ENCODE assay signal across 7 mouse cellular contexts in the genomic region with DNA sequence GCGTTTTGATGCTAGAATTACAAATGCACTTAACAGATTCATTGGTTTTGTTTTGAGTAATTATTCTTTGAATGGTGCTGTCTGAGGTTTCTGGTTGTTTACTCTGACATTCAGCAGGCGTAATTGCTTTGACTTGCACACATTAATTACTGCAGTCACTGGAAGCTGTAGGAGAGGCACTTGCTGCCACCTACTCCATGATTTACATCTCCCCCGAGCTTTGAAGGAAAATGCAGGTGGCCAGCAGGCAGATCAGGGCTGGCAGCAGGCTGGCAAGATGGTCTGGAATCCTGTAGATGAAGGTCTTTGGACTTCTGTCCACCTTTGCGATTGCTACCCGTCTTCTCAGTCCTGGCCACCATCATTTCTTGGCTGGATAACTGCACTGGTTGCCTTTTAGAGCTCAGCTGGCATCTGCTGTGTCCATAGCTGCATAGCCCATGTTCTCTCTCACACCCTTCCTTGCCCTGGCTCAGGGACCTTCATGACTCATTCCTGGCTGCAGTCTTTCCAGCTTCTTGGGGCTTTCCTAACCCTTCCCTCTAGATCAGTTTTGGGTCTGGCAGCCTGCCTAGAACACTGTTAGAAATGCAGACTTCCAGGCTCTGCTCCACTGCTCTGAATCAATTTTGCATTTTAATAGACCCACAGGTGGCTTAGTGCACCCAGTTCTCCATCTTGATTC.
DNase-seq lines count a peak whose midpoint lies in the region; ATAC-seq lines count a peak whose summit lies in the region.

No protein-coding gene starts in this region.

- DNase-seq in 3134 (ENCODE audit: extremely low read depth, insufficient read length, low spot score) (peak; percentile 78), A20 (ENCODE audit: low read depth, low spot score) (peak; percentile 44)
- peak; percentile 72 to 80 for DNase-seq in cerebellum, postnatal 10 days
- peak; percentile 88 for DNase-seq in kidney, adult 11 months
- peak; percentile 72 for DNase-seq in lung, postnatal 14 days

- no peak for ATAC-seq in granulocyte monocyte progenitor cell, adult 5-6 weeks (replicated peaks; ENCODE audit: poor library complexity, severe bottlenecking)
- ATAC-seq in megakaryocyte progenitor cell, adult 5-6 weeks (replicated peaks; ENCODE audit: poor library complexity), result no peak
